Mouse (Mus musculus): ENCODE results near the gene Castor2.

Castor2 gene

DNA sequence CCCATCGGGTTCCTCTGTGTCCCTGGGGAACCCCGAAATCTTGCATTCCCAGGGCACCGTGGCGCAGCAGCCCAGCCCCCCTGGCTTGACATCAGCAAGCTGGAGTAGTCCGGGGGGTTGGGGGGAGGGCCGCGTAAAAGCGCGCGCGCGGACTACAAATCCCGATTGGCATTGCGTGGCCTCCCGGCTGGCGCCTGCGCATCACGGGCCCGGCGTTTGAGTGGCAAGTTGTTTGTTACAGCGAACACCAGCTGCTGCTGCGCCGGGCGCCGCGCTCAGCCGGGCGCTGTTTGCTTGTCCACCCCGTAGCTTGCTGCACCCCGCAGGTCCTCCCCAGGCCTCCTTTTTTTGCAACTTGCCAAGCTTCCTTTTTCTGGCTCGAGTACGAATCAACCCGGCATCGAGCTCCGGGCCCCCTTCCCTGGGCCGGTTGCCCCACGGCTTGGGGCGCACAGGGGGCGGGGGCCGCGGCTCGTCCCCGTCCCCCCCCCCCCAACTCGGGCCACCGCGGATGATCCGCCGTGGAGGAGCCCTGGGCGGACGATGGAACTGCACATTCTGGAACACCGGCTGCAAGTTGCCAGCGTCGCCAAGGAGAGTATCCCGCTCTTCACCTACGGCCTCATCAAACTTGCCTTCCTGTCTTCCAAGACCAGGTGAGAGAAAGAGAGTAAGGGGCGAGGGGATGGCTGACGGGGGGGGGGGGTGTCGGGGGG is at the start of gene Castor2:
Gene Castor2 (plus strand): TSS at position 216 of the 716 bp plus-strand sequence.
- DNase-seq (ENCODE audit: low read depth, low spot score): peak; percentile 92

DNA sequence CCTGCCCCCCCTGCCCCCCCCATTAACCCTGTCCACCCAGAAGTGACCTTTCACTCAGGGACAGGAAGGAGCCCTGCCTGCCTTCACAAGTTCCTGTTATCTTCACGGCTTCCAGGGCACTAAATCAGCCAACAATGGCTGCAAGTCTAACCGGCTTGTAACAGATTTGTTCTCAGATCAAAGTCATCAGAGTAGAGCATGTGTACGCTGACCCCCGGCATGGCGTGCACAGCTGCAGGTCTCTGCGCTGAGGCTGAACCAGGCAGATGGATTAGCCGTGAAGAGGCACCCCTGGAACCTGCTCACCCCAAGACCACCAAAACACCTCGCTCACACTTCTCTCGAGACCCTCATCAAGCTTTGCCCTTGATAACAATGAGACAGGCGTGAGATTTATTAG is 48.8 kb upstream of the Castor2 start:
- no peak for DNase-seq (ENCODE audit: low read depth, low spot score)

DNA sequence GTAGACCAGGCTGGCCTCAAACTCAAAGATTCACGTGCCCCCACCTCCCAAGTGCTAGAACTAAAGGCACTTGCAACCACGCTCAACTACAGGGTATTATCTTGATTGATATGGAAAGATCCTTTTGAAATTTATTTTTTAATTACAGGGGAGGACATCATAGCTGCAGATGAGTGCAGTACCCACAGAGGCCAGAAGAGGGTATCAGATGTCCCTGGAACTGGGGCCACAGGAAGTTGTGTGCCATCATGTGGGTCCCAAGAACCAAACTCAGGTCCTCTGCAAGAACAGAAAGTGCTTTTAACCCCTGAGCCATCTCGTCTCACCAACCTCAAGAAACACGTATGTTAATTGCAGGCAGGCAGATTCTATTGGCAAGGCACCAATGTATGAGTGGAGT is 46.9 kb upstream of the Castor2 start:
- no peak for DNase-seq (ENCODE audit: low read depth, low spot score)

DNA sequence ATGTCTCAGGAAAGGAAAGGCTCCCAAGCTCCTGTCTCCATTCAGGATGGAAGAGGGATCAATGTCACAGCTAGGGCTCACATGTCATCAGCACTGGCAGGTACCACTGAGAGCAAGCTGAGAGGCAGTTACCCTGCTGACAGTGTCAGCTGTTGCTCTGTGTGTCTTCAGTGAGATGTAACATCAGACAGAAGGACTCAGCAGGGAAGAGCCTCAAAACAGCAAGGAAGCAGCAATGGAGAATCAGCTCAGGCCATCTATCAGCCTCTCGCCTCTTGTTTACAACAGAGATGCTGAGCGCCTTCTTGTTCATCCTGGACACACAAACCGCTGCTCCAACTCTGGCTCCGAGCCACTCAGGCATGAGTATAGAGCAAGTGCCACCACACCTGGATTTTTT is 45.0 kb upstream of the Castor2 start:
- DNase-seq (ENCODE audit: low read depth, low spot score): no peak

DNA sequence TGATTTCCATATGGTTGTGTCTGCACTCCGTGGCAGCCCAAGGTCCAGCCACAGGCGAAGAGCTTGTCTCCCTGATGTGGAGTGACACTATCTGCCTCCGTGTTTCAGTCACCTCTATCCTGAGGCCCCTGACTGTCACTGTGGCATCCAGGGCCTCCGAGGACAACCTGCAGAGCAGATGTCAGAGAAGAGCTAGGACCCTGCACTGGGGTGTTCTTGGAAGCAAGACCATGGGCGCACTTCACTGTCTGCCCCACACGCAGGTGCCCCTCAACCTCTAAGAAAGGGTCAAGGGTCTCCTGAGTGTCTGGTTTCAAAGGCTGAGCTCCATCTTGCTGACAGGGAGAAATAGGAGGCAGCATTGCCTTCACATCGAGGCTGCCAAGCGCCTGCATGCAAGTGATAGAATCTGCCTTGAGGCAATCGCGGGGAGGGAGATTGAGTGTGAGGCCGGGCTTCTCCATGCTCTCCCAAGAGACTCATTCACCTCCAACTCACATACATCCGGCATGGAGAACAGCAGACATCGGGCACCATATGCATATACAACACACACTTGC is 40.6 kb upstream of the Castor2 start:
- DNase-seq (ENCODE audit: low read depth, low spot score): no peak

DNA sequence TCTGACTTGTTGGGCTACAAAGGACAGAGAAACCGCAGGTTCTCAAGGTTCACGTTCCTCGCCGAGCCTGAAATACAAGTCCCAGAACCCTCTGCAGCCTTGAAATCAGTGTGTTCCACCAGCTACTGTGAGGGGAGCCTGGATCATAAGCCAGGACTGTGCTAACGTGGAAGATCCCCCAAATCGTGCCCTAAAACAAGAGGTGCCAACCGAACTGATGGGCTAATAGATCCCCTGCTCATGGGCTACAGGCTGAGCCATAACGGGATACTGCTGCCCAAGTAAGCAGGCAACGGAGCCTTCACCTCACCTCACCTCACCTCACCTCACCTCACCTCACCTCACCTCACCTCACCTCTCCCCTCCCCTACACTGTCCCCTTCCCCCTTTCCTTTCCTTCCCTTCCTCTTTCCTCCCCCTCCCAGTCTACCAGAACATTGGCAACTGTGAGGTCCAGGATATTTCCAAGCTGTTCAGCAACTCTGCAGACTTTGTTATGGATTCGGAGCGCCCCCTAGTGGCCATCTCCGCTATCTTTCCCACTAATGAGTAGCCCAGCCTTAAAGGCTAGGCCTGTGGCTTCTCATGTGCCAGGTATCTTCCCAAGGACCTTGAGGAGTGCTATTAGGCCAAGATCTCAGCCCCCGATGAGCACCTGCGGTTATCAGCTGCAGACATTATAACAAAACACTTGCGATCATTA is 36.0 kb upstream of the Castor2 start:
- peak; percentile 58 for DNase-seq (ENCODE audit: low read depth, low spot score)

DNA sequence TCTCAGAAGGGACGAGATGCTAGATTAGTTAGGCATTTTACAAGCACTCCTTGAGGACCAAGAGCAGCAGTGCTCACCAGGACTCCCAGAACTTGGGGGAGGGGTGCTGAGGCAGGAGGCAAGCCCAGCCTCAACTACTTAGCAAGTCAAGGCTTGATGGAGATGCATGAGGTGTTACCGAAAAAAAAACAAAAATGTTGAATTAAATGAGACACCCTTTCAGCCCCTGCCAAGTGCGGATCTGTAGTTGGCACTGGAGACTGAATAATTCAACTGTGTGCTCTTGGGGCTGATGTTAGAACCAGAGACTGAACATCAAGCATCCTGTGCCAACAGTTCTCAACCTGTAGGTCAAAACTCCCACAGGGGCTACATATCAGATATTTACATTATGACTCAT is 33.2 kb upstream of the Castor2 start:
- no peak for DNase-seq (ENCODE audit: low read depth, low spot score)

DNA sequence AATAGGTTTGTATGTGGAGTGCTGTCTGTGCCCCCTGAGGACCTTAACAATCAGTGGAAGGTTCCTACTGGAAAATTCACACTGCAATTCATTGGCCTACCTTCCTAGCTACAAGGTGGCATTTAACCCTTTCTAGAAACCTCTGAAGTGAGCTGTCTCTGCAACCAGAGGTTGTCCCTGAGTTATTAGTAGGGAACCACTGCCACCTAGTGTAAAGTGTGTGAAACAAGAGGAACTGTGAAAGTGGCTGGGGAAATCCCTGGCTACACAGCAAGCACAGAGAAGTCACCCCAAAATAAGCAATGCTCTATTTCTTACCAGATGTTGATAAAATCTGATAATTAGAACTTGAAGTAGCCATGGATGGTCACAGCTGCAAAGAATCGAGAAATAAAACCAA is 31.6 kb upstream of the Castor2 start:
- no peak for DNase-seq (ENCODE audit: low read depth, low spot score)

DNA sequence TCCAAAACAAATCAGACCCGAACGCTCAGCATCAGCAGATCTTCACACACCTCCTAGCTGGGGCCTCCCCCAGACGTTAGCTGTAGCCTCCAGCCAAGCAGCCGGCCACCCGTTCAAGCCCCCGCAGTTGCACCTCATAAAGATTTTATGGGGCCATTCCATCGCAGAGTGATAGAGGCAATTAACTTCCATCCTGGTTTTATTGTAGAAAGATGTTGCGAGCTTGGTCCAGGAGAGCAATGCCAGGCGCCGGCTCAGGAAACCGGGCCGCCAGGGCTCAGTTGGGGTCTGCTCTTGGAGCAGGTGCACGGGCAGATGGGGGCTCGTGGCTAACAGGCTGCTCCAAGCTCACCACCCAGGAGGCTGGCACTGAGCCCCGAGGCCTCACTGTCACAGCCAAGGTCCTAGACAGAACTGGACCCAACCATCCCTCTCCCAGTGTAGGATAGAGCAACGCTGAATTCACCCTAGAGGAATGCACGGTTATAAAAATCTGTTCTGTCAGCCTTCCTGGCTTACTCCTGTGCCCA is 25.9 kb upstream of the Castor2 start:
- no peak for DNase-seq (ENCODE audit: low read depth, low spot score)

DNA sequence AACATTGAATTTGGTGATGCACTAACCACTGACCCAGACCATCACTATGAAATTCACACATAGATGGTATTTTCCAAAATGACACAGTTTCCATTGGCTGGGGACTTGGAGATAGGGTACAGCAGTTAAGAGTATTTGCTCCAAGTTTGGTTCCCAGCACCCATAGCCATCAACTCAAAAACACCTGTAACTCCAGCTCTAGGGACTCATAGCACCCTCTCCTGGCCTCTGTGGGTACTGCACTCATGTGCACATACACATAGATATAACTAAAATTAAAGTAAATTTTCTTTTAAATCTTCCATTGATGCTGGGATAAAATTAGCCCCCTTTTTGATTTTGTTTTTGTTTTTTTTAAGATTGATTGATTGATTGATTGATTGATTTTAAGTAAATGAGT is 25.1 kb upstream of the Castor2 start:
- DNase-seq (ENCODE audit: low read depth, low spot score): no peak

DNA sequence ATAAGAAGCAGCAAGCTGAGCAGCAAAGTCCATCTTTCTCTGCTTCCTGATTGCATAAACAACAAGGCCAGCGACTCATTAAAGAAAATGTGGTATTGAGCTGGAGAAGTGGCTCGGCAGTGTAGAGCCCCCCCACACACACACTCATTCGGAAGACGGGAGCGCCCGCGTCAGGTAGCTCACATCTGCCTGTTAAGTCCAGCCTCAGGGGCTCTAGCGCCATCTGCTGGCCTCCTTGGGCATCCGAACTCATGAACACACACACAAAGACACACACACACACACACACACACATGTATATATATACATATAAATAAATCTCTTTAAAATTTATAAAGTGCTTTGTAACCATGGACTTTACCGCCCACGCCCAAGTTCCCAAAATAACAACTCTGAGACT is 23.3 kb upstream of the Castor2 start:
- DNase-seq (ENCODE audit: low read depth, low spot score): no peak

DNA sequence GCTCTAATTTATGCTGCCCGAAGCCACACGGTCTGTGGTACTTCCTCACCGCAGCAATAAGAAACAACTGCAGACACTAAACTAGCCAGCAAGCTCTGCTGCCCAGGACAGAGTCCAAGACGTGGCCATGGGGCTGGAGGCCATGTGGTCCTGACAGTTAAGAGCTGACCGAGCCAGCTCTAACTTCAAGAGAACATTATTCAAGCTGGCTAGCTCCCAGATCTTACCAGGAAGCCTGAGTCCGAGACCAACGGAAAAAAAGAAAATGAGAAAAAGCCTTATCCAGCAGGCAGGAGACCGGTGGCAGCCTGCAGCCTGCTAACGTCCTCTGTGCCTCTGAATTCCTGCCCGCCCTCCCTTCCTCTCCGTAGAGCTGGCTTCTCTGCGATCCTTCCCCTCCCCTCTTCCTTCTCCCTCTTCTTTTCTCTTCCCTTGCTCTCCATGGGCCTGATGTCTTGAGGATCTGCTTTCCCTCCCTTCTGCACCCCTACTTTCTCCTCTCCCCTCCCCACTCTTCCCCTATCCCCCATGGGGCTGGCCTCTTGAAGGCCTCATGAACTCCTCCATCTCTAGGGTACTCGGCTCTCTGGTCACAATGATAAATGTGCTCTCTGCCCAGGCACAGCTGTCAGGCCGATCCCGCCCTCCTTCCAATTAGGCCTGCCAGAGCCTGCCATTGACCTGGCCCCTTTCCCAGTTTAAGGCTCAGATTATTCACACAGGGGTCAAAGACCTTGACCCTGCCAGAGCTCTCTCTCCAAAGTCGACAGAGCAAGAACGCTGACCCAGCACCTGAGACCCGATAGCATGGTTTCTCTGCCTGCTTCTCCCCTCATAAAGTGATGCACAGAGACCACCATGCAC is 18.6 kb upstream of the Castor2 start:
- no peak for DNase-seq (ENCODE audit: low read depth, low spot score)

DNA sequence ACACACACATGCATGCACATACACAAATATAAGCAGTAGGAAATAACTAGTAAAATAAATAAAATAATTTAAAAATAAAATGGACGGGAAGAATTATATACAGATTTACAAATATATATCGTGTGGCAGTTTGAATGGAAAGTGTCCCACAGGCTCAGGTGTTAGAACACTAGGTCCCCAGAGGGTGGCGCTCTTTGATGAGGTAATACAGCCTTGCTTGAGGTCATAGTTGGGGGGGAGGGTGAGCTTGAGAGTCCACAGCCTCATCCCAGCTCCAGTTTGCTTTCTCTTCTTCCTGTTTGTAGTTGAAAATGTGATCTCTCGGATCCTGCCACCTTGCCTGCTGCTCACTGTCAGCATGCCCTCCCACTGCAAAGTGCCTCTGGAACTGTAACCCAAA is 14.3 kb upstream of the Castor2 start:
- DNase-seq (ENCODE audit: low read depth, low spot score): no peak

DNA sequence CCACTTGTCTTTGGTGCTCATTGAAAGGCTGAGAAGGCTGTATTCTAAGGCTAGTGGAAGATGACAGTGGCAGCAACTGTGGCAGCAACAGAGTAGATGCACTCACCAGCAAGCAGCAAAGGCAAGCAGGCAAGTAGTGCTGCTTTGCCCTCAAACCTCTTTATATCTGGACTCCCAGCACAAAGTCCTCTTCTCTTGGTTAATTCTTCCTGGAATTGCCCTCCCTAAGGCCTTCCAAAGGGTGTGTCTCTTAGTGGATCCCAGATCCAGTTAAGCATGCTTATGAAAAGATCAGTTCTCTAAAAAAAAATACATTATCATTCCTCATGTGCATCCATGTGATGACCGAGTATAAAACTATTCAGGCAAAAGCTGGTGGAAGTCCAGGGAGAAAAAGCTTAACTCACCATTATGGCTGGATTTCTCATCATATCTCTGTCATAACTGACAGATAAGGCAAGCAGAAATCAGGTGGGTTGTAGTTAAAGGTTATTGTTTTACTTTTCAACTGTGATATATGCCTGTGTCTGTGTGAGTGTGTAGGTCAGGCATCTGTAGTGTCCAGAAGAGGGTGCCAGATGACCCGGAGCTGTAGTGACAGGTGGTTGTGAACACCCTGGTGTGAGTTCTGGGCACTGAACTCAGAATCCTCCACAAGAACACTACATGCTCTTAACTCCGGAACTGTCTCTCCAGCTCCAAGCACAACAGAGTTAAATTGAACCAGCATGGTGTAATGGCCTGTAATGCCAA is 13.4 kb upstream of the Castor2 start:
- no peak for DNase-seq (ENCODE audit: low read depth, low spot score)

DNA sequence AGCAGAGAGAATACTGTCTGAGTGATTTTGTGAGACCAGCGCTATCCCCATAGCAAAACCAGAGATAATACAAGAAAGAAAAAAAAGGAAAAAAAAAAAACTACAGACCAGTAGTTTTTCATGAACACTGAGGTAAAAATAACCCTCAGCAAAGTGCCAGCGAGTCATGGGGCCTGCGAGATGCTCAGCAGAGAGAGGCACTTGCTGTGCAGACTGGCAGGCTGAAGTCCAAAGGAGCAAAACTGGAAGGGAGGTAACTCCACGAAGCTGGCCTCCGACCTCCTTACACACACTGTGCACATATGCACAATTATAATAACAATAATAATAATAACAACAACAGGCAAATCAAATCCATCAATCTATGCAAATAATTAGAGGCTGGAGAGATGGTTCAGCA is 12.3 kb upstream of the Castor2 start:
- DNase-seq (ENCODE audit: low read depth, low spot score): peak; percentile 38

DNA sequence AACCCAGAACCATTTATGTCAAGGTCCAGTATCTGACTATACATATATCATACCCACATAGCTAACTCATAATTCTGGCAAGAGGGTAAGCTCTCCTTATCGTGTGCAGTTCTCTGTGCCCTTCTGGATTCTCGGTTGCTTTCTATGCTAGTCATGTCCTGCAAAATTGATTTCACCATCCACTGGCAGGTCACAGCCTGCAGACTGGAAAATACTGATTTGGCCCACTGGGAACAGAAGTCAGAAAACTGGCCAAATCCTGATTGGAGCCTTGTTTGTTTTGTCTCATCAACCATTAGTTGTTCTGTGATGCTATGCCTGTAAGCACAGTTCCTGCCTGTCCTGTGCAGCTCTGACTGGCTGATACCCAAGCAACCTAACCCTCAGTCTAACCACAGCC is 3.7 kb upstream of the Castor2 start:
- DNase-seq (ENCODE audit: low read depth, low spot score): no peak

DNA sequence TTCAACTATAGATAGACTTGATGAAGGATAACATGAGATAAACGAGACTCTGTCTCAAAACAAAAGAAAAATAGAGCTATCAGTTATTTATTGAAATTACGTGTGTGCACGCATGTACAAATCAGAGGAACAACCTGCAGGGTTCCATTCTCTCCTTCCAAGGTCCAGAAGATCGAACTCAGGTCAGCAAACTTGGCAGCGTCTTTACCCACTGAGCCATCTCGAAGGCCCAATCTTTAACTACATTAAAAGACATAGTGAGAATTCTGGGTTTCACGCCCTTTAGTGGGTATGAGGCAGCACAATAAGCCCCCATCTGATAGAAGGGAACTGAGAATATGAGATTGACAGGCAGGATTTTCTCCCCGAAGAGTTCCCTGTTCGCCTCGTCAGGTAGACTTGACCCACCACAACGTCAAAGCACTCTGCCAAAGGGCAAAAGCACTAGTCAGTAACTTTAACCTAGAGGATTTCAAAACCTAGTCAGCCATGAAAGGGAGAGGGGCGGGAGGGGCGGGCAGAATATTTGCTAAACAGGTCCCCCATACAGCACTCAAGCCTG is 1.1 kb upstream of the Castor2 start:
- no peak for DNase-seq (ENCODE audit: low read depth, low spot score)

DNA sequence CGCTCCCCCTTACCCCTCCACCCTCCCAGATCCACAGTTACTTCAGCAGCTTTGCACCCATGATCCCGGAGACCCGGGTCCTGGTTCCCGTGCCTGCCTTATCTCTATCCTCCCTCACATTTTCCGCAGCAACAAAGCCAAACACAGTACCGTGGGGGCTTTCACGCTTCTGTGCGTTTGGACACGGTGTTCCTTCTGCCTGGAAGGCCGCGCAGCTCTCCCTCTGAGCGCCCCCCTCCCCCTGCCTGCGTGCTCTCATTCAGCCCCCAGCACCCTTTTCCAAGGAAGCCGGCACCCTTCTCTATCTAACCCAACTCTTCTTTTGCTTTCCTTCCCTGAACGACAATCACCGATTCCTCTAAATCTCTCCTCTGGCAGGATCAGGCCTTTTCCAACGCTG is 535 bp upstream of the Castor2 start:
- DNase-seq (ENCODE audit: low read depth, low spot score): peak; percentile 19

DNA sequence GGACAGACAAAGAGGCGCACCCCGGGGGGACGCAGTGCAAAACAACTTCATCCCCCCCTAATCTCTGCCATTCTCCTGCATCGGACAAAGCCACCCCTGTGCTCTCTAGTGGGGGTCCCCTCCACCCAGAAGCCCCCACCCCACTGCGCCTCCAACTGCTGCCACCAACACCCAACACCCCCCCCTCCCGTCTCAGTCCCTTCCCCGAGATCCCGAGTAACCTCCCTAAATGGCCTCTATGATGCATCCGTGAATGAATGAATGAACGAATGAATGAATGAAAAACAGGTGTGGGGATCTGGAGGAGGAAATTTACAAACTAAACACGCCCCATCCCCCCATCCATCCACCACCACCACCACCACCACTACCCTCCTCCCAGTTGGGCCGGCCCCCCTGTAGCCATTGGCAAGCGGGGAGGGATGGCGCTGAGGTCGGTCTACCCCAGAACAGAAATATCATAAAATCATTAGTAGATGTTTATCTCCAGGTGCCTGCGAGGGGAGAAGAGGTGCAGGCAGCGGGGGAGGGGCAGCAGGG is 791 bp downstream of the Castor2 start:
- no peak for DNase-seq (ENCODE audit: low read depth, low spot score)

DNA sequence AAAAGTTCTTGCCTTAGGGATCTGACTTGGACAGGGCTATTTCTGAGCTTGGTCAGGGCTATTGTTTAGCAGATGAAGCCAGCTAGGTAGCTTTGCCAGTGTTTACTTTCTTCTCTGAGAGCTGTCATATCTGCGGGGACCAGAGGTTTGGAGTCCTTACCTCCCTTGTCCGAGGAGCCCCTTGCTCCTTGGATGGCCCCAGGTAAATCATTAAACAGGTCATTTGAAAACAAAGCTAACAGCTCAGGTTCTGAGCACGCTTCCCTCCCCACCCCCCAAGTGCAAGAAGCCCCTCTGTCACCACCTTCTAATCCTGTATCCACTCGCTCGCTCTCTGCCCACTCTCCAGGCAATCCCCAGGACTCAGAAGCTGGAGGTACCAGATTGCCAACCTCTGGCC is 1.8 kb downstream of the Castor2 start:
- DNase-seq (ENCODE audit: low read depth, low spot score): no peak

DNA sequence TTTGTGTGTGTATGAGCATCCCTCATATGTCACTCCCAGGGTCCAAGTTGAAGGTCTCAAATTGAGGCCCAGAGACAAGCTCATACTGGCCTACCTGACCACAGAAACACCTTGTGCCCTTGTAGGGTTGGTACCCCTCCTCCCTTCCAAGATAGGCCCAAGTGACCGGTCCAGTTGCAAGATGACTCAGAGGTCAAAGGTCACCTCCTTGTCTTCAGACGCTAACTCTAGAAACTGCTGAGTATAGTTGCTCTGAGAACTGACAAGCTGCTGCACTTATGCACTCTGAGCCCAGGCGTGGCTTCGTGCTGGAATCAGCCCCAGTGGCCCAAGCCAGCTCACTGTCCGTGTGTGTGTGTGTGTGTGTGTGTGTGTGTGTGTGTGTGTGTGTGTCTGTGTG is 2.4 kb downstream of the Castor2 start:
- DNase-seq (ENCODE audit: low read depth, low spot score): no peak
